9 mouse cellular contexts compared by ENCODE assay signal in genomic region chr5:144154528-144154927, GRCm38 (mm10). TPM values are rescaled to one million over a fixed set of nuclear protein-coding genes. Genes with fewer than 3 reads are reported as not detected.
DNase-seq lines count a peak whose midpoint lies in the region; ATAC-seq and TF ChIP-seq lines count a peak whose summit lies in the region.
"Had no signal": no experiment of that assay in that cellular context is flagged by ENCODE, and none has a peak within 500 bp of the region (broad histone marks: within the 10 kb centered on the region; RNA-seq: fewer than 3 reads in every experiment).

No protein-coding gene starts in this region.

- peak; percentile 55 to 83 (median 60) for TF ChIP-seq CTCF in MEL (IDR thresholded peaks at IDR 0.05 in 2 of 3, conservative IDR thresholded peaks at IDR 0.05 in 1 of 3; ENCODE audit: control insufficient read depth in 1 of 3, insufficient read depth in 1 of 3, low read depth in 2 of 3, low read length in 3 of 3, poor library complexity in 1 of 3, severe bottlenecking in 1 of 3)

- H3K4me3 ChIP-seq in hindbrain, embryonic 14.5 days (replicated peaks; ENCODE audit: low read length), result no peak overlapping the region
- no peak overlapping the region for H3K4me3 ChIP-seq in hindbrain, embryonic 13.5 days
- no peak overlapping the region for H3K4me3 ChIP-seq in MEL (ENCODE audit: control insufficient read depth in 1 of 2, insufficient read depth in 1 of 2, low read depth in 2 of 2, low read length in 2 of 2)
- H3K4me3 ChIP-seq: erythroblast, embryonic 14.5 days had no signal

- TF ChIP-seq POLR2A in MEL (IDR thresholded peaks at IDR 0.05; ENCODE audit: control insufficient read depth in 1 of 2, insufficient read depth in 1 of 2, low read depth in 1 of 2, low read length in 2 of 2, poor library complexity in 1 of 2), result no peak

- H3K79me2 ChIP-seq in MEL (ENCODE audit: control insufficient read depth, insufficient read depth, low read length, poor library complexity), result no peaks in the 10 kb centered on the region

- peak; percentile 75 for TF ChIP-seq RAD21 in MEL (IDR thresholded peaks at IDR 0.05; ENCODE audit: low read depth, low read length)

- H3K9me3 ChIP-seq in hindbrain, embryonic 14.5 days (ENCODE audit: control insufficient read depth, low read length), result no peaks in the 10 kb centered on the region
- no peaks in the 10 kb centered on the region for H3K9me3 ChIP-seq in hindbrain, embryonic 13.5 days
- no peaks in the 10 kb centered on the region for H3K9me3 ChIP-seq in MEL (replicated peaks; ENCODE audit: insufficient read depth, low read length)

- ATAC-seq in hindbrain, embryonic 14.5 days (ENCODE audit: low FRiP score), result no peak
- no peak for ATAC-seq in hindbrain, embryonic 13.5 days (ENCODE audit: low FRiP score)
- peak; percentile 63; the same call in 1 of the 2 replicates for ATAC-seq in megakaryocyte-erythroid progenitor cell, adult 5-6 weeks (replicated peaks; ENCODE audit: low FRiP score, low TSS enrichment, poor library complexity, severe bottlenecking)

- peaks cover 43% of the 10 kb centered on the region for H3K36me3 ChIP-seq in hindbrain, embryonic 14.5 days (replicated peaks; ENCODE audit: control insufficient read depth, insufficient read depth)
- H3K36me3 ChIP-seq in hindbrain, embryonic 13.5 days, result peaks cover 49% of the 10 kb centered on the region
- peaks cover 0 to 7% of the 10 kb centered on the region in 2 experiments; a peak in 2 of 4 replicates for H3K36me3 ChIP-seq in MEL (ENCODE audit: control insufficient read depth in 1 of 2, insufficient read depth in 2 of 2, low read length in 2 of 2)

- no peaks in the 10 kb centered on the region for H3K4me1 ChIP-seq in hindbrain, embryonic 14.5 days (replicated peaks; ENCODE audit: control insufficient read depth, insufficient read depth, low read length)
- peaks cover 3% of the 10 kb centered on the region; the same call in 1 of the 2 replicates for H3K4me1 ChIP-seq in hindbrain, embryonic 13.5 days (replicated peaks)
- H3K4me1 ChIP-seq in MEL (ENCODE audit: control insufficient read depth in 1 of 2, insufficient read depth in 2 of 2, low read length in 2 of 2), result no peaks in the 10 kb centered on the region

- H3K9ac ChIP-seq in hindbrain, embryonic 14.5 days, result no peak overlapping the region
- H3K9ac ChIP-seq in hindbrain, embryonic 13.5 days, result no peak overlapping the region
- no peak overlapping the region for H3K9ac ChIP-seq in MEL (ENCODE audit: control insufficient read depth, low read depth, low read length, poor library complexity, severe bottlenecking)

- H3K27ac ChIP-seq in hindbrain, embryonic 14.5 days, result no peak overlapping the region
- no peak overlapping the region for H3K27ac ChIP-seq in hindbrain, embryonic 13.5 days
- H3K27ac ChIP-seq in MEL (ENCODE audit: control insufficient read depth, low read depth, low read length), result no peak overlapping the region

- peak; percentile 85 for DNase-seq in hindbrain, embryonic 14.5 days (ENCODE audit: low spot score)
- peak; percentile 84 for DNase-seq in MEL (ENCODE audit: low read depth, low spot score)
- DNase-seq in cerebellum, adult 8-10 months, result peak; percentile 78
- peak; percentile 13 to 20 for DNase-seq in gastrocnemius, adult 8-10 months (ENCODE audit: low spot score in 2 of 2)
- DNase-seq in layer of hippocampus, postnatal 10 days (ENCODE audit: low spot score in 2 of 2), result peak; percentile 75 to 77
- peak; percentile 80 for DNase-seq in telencephalon, adult 2 months (ENCODE audit: low read depth, low spot score)

- no peak overlapping the region for H3K4me2 ChIP-seq in hindbrain, embryonic 14.5 days (replicated peaks)
- no peak overlapping the region for H3K4me2 ChIP-seq in hindbrain, embryonic 13.5 days

- WGBS in hindbrain, embryonic 14.5 days, result 40% methylated on average over 7 of the region's 7 CpGs
- 40% methylated on average over 7 of the region's 7 CpGs for WGBS in hindbrain, embryonic 13.5 days

- no peak for TF ChIP-seq EP300 in MEL (IDR thresholded peaks at IDR 0.05; ENCODE audit: low read depth in 1 of 2, low read length in 2 of 2)

- no peaks in the 10 kb centered on the region for H3K27me3 ChIP-seq in hindbrain, embryonic 14.5 days (ENCODE audit: control insufficient read depth, insufficient read depth, low read length)
- H3K27me3 ChIP-seq in hindbrain, embryonic 13.5 days, result no peaks in the 10 kb centered on the region
- H3K27me3 ChIP-seq in MEL (ENCODE audit: control insufficient read depth in 1 of 2, insufficient read depth in 2 of 2, low read length in 2 of 2), result no peaks in the 10 kb centered on the region

TF ChIP-seq in MEL, 35 proteins besides CTCF, POLR2A, EP300 and RAD21:
- TF ChIP-seq GATA1 (IDR thresholded peaks at IDR 0.05; ENCODE audit: low read depth, low read length) (no peak), SMC3 (IDR thresholded peaks at IDR 0.05; ENCODE audit: low read depth, low read length) (peak; percentile 78), ZC3H11A (IDR thresholded peaks at IDR 0.05; ENCODE audit: low read depth, low read length) (peak; percentile 72), TCF12 (IDR thresholded peaks at IDR 0.05; ENCODE audit: low read depth, low read length) (no peak), SIN3A (IDR thresholded peaks at IDR 0.05; ENCODE audit: low read length) (0 out of 2 replicates have a peak, but pooled peaks have one; percentile 16)

RNA-seq across cellular contexts. Expression of gene Bhlha15, which starts 35.6 kb away (rescaled TPM):
- polyA plus RNA-seq in hindbrain, embryonic 14.5 days (2014; fragmentation: Nextera tagmentation; extraction: Ambion mirVana), result 0.11 and 0.12 TPM in 2 replicates
- polyA plus RNA-seq in hindbrain, embryonic 13.5 days (2015; fragmentation: Nextera tagmentation; extraction: Ambion mirVana), result 0.14 and 0.17 TPM in 2 replicates
- total RNA-seq in MEL (2012; rRNA removed), result 2.6 and 4.3 TPM in 2 replicates
- 1 to 10 TPM in 1 of 2 experiments, not detected in 1; 4.1 TPM for polyA plus RNA-seq in MEL (2012; ENCODE audit: insufficient read depth in 1 of 2, insufficient read length in 2 of 2, low read depth in 1 of 2, low replicate concordance in 2 of 2, missing spikeins in 1 of 2)
- total RNA-seq in gastrocnemius, adult 8-10 months (2022), result not detected
- total RNA-seq in layer of hippocampus, postnatal 10 days (2021), result under 1 TPM; 0.27 to 0.43 TPM
- not detected in 2 replicates for total RNA-seq in megakaryocyte-erythroid progenitor cell, adult 5-6 weeks (2014; fragmentation: Nextera tagmentation)
- 0.05 TPM in 1 of 2 replicates, not detected in the other for total RNA-seq in megakaryocyte-erythroid progenitor cell, adult 5-6 weeks (2017)
- polyA plus RNA-seq: erythroblast, embryonic 14.5 days had no signal

RNA-seq across cellular contexts. Expression of gene Lmtk2, which starts 54.3 kb away (rescaled TPM):
- 10.8 and 11.2 TPM in 2 replicates for polyA plus RNA-seq in hindbrain, embryonic 14.5 days (2014; fragmentation: Nextera tagmentation; extraction: Ambion mirVana)
- polyA plus RNA-seq in hindbrain, embryonic 13.5 days (2015; fragmentation: Nextera tagmentation; extraction: Ambion mirVana), result 7.2 and 7.5 TPM in 2 replicates
- total RNA-seq in MEL (2012; rRNA removed), result 14.2 and 14.8 TPM in 2 replicates
- 10 to 100 TPM in 1 of 2 experiments, not detected in 1; 12.6 TPM for polyA plus RNA-seq in MEL (2012; ENCODE audit: insufficient read depth in 1 of 2, insufficient read length in 2 of 2, low read depth in 1 of 2, low replicate concordance in 2 of 2, missing spikeins in 1 of 2)
- total RNA-seq in gastrocnemius, adult 8-10 months (2022), result 10 to 100 TPM; 27.0 to 32.6 (median 28.3) TPM
- total RNA-seq in layer of hippocampus, postnatal 10 days (2021), result 10 to 100 TPM; 83.0 to 91.0 TPM
- 12.5 and 22.1 TPM in 2 replicates for total RNA-seq in megakaryocyte-erythroid progenitor cell, adult 5-6 weeks (2014; fragmentation: Nextera tagmentation)
- total RNA-seq in megakaryocyte-erythroid progenitor cell, adult 5-6 weeks (2017), result 9.2 and 12.2 TPM in 2 replicates

Comparison
In these comparisons a context has a peak if more than half of its experiments do, and no peak if none do; other contexts are left out.
1. DNase-seq: peak in every context shown above with its lines; median percentile 85 in hindbrain, embryonic 14.5 days; 84 in MEL; 80 in telencephalon, adult 2 months; 78 in cerebellum, adult 8-10 months; 76 in layer of hippocampus, postnatal 10 days; 16 in gastrocnemius, adult 8-10 months.